ENCODE assay signal across 1 mouse cellular context in the genomic region with DNA sequence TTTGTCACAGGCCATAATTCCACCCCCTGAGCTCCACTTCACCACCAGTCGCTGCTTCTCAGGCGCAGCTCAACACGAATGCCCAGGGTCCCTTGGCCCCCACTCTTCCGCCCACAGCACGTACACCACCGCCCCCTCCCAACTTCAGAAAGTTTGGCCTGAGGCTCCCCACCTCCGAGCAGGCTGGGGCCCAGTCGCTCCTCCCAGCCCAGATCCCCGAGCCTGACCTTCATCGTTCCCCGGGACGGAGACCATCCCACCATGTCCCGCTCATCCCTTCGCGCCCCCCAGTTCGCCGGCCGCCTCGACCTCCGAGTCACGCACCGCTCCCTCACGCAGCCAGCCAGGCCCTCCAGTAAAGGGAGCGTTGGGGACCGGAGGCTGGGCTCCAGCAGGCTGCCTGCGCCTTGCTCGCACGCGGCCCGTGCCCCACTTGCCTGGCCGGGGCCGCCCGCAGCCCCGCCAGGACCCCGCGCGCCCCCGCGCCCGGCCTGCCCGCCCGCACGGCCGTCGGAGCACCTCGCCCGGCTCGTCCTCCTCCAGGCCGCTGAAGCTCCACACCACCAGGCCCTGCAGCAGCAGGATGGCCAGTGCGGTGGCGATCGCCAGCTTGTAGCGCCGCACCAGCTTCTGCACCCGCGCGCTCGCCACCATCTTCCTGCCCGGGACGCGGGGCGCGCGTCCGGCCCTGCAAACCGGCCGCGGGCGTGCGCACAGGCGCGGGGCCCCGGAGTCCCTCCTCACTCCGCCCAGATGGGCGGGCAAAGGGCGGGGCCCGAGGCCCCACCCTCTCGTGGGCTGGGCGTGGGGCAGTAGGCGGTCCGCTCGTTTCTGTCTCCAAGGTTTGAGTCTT.
TF ChIP-seq lines count a peak whose summit lies in the region.

Gene Xylt2 (minus strand): TSS at position 762 of the 853 bp plus-strand sequence.

TF ChIP-seq in CH12.LX, 34 proteins besides CTCF, POLR2A, EP300 and RAD21 (continued from another document):
- TF ChIP-seq TCF12 (IDR thresholded peaks at IDR 0.05; ENCODE audit: low read depth, low read length) (peak; percentile 76), JUND (conservative IDR thresholded peaks at IDR 0.05; ENCODE audit: low read depth, low read length) (no peak), NELFE (IDR thresholded peaks at IDR 0.05; ENCODE audit: low read depth, low read length) (peak; percentile 84), MAX (IDR thresholded peaks at IDR 0.05; ENCODE audit: low read length) (0 out of 2 replicates have a peak, but pooled peaks have one; percentile 9), ETS1 (conservative IDR thresholded peaks at IDR 0.05; ENCODE audit: low read depth, low read length) (no peak), NRF1 (IDR thresholded peaks at IDR 0.05; ENCODE audit: low read depth, low read length) (peak; percentile 81), MEF2A (IDR thresholded peaks at IDR 0.05; ENCODE audit: borderline replicate concordance, low read depth, low read length) (peak; percentile 58; the same call in 1 of the 2 replicates), CHD1 (IDR thresholded peaks at IDR 0.05; ENCODE audit: low read depth, low read length) (no peak; the same call in 1 of the 2 replicates), USF2 (conservative IDR thresholded peaks at IDR 0.05; ENCODE audit: low read depth, low read length) (no peak), IRF4 (IDR thresholded peaks at IDR 0.05; ENCODE audit: low read depth, low read length) (peak; percentile 37; the same call in 1 of the 2 replicates), KAT2A (IDR thresholded peaks at IDR 0.05; ENCODE audit: insufficient replicate concordance, low read length) (no peak), ELF1 (IDR thresholded peaks at IDR 0.05; ENCODE audit: low read depth, low read length) (peak; percentile 60), PAX5 (IDR thresholded peaks at IDR 0.05; ENCODE audit: low read length) (no peak), ZNF384 (IDR thresholded peaks at IDR 0.05; ENCODE audit: low read depth, low read length) (no peak), JUN (IDR thresholded peaks at IDR 0.05; ENCODE audit: insufficient read depth, low read depth, low read length) (no peak), MYC (IDR thresholded peaks at IDR 0.05; ENCODE audit: low read depth, low read length) (0 out of 2 replicates have a peak, but pooled peaks have one; percentile 12), USF1 (IDR thresholded peaks at IDR 0.05; ENCODE audit: low read depth, low read length) (no peak), ZKSCAN1 (IDR thresholded peaks at IDR 0.05; ENCODE audit: borderline replicate concordance, low read depth, low read length) (no peak), ZC3H11A (IDR thresholded peaks at IDR 0.05; ENCODE audit: low read depth, low read length) (no peak), POLR2AphosphoS2 (IDR thresholded peaks at IDR 0.05; ENCODE audit: low read depth, low read length) (no peak), SMC3 (IDR thresholded peaks at IDR 0.05; ENCODE audit: low read depth, low read length) (no peak), UBTF (IDR thresholded peaks at IDR 0.05; ENCODE audit: low read depth, low read length) (no peak), BHLHE40 (IDR thresholded peaks at IDR 0.05; ENCODE audit: low read depth, low read length) (no peak; the same call in 1 of the 2 replicates), SIN3A (IDR thresholded peaks at IDR 0.05; ENCODE audit: low read length) (peak; percentile 20; the same call in 1 of the 2 replicates), RCOR1 (conservative IDR thresholded peaks at IDR 0.05; ENCODE audit: low read depth, low read length) (no peak), ZMIZ1 (IDR thresholded peaks at IDR 0.05; ENCODE audit: low read depth, low read length) (peak; percentile 89; the same call in 1 of the 2 replicates), GABPA (IDR thresholded peaks at IDR 0.05; ENCODE audit: insufficient replicate concordance, low read depth, low read length) (no peak), HCFC1 (IDR thresholded peaks at IDR 0.05; ENCODE audit: low read depth, low read length) (no peak), MAZ (IDR thresholded peaks at IDR 0.05; ENCODE audit: low read depth, low read length) (no peak), E2F4 (IDR thresholded peaks at IDR 0.05; ENCODE audit: insufficient replicate concordance, low read depth, low read length) (no peak), CHD2 (IDR thresholded peaks at IDR 0.05; ENCODE audit: low read length) (no peak)
